12 mouse cellular contexts compared by ENCODE assay signal in the genomic region with DNA sequence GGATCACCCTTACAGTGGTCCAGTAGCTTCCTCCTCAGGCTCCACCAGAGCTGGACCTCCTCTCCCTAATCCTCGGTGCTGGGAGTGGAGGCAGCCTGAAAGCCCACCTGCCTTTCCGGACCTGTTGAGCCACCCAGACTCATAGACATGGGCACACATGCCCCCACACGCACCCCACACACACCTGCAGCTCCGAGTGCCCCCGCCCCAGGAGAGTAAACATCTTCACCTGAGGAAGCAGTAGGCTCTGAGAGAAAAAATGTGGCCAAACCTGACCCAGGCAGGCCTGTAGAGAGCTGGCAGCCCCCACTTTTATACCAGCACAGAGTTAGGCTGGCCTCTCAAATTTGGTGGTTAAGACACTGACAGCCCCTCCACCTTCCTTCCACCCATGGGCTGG. TPM values are rescaled to one million over a fixed set of nuclear protein-coding genes. Genes with fewer than 3 reads are reported as not detected.
A peak's percentile ranks its signal among the peaks of the same experiment; 100 is the strongest.
DNase-seq lines count a peak whose midpoint lies in the region; ATAC-seq and TF ChIP-seq lines count a peak whose summit lies in the region.
"Had no signal": no experiment of that assay in that cellular context is flagged by ENCODE, and none has a peak within 500 bp of the region (broad histone marks: within the 10 kb centered on the region; RNA-seq: fewer than 3 reads in every experiment).

No protein-coding gene starts in this region.

- no peak for TF ChIP-seq CTCF in lung, embryonic 14.5 days (IDR thresholded peaks at IDR 0.05; ENCODE audit: low read depth)
- TF ChIP-seq CTCF in stomach, postnatal 0 days (IDR thresholded peaks at IDR 0.05; ENCODE audit: low read depth): no peak

- H3K27ac ChIP-seq in midbrain, embryonic 11.5 days (ENCODE audit: low read depth, low read length): peak overlapping the region; percentile 91
- H3K27ac ChIP-seq in midbrain, embryonic 14.5 days (replicated peaks; ENCODE audit: low read depth, low read length): no peak overlapping the region
- peak overlapping the region; percentile 92 for H3K27ac ChIP-seq in forebrain, embryonic 13.5 days
- peak overlapping the region; percentile 96 for H3K27ac ChIP-seq in lung, embryonic 14.5 days (ENCODE audit: low read depth)
- peak overlapping the region; percentile 91 for H3K27ac ChIP-seq in stomach, postnatal 0 days (replicated peaks)
- H3K27ac ChIP-seq in kidney, embryonic 14.5 days (ENCODE audit: low read depth, low read length): no peak overlapping the region

- peak overlapping the region; percentile 59; the same call in 1 of the 2 replicates for H3K4me2 ChIP-seq in midbrain, embryonic 11.5 days
- H3K4me2 ChIP-seq in midbrain, embryonic 14.5 days (ENCODE audit: low read length): no peak overlapping the region
- H3K4me2 ChIP-seq in forebrain, embryonic 13.5 days: peak overlapping the region; percentile 81
- H3K4me2 ChIP-seq in lung, embryonic 14.5 days: peak overlapping the region; percentile 91
- H3K4me2 ChIP-seq in stomach, postnatal 0 days (replicated peaks; ENCODE audit: low read depth): no peak overlapping the region; the same call in 1 of the 2 replicates
- no peak overlapping the region for H3K4me2 ChIP-seq in kidney, embryonic 14.5 days (replicated peaks; ENCODE audit: low read depth, low read length)

- H3K9ac ChIP-seq in midbrain, embryonic 11.5 days (ENCODE audit: low read length): peak overlapping the region; percentile 25; the same call in 1 of the 2 replicates
- H3K9ac ChIP-seq in midbrain, embryonic 14.5 days (replicated peaks; ENCODE audit: low read length): no peak overlapping the region
- peak overlapping the region; percentile 71 for H3K9ac ChIP-seq in forebrain, embryonic 13.5 days
- no peak overlapping the region for H3K9ac ChIP-seq in lung, embryonic 14.5 days
- no peak overlapping the region for H3K9ac ChIP-seq in stomach, postnatal 0 days (ENCODE audit: low read length)
- H3K9ac ChIP-seq in kidney, embryonic 14.5 days (ENCODE audit: low read depth, low read length): no peak overlapping the region

- H3K36me3 ChIP-seq in midbrain, embryonic 11.5 days (ENCODE audit: control insufficient read depth, insufficient read depth, low read length): no peaks in the 10 kb centered on the region
- H3K36me3 ChIP-seq in midbrain, embryonic 14.5 days (ENCODE audit: control insufficient read depth, insufficient read depth, low read length): no peaks in the 10 kb centered on the region
- H3K36me3 ChIP-seq in forebrain, embryonic 13.5 days (ENCODE audit: poor library complexity, severe bottlenecking): no peaks in the 10 kb centered on the region
- no peaks in the 10 kb centered on the region for H3K36me3 ChIP-seq in lung, embryonic 14.5 days (ENCODE audit: insufficient read depth)
- no peaks in the 10 kb centered on the region for H3K36me3 ChIP-seq in stomach, postnatal 0 days (ENCODE audit: control insufficient read depth, insufficient read depth, low read length)
- H3K36me3 ChIP-seq in kidney, embryonic 14.5 days (ENCODE audit: control insufficient read depth, insufficient read depth, low read length): no peaks in the 10 kb centered on the region

- no peak for DNase-seq in midbrain, embryonic 11.5 days (ENCODE audit: low spot score, missing footprints)
- no peak for DNase-seq in midbrain, embryonic 14.5 days
- DNase-seq in lung, embryonic 14.5 days: peak; percentile 75
- DNase-seq in stomach, postnatal 0 days (ENCODE audit: low spot score): peak; percentile 73
- DNase-seq in cerebellum, postnatal 10 days: no peak
- DNase-seq in frontal cortex, postnatal 10 days (ENCODE audit: low spot score in 2 of 2): no peak
- DNase-seq: embryo, embryonic 11 days; heart, adult 11 months had no signal

- H3K27me3 ChIP-seq in midbrain, embryonic 11.5 days (ENCODE audit: control insufficient read depth, insufficient read depth, low read length): peaks cover 66% of the 10 kb centered on the region
- peaks cover 30% of the 10 kb centered on the region; the same call in 1 of the 2 replicates for H3K27me3 ChIP-seq in midbrain, embryonic 14.5 days (ENCODE audit: control insufficient read depth, insufficient read depth, low read length)
- H3K27me3 ChIP-seq in forebrain, embryonic 13.5 days: peaks cover 42% of the 10 kb centered on the region
- peaks cover 7% of the 10 kb centered on the region; the same call in 1 of the 2 replicates for H3K27me3 ChIP-seq in lung, embryonic 14.5 days (ENCODE audit: insufficient read depth, low read length)
- H3K27me3 ChIP-seq in stomach, postnatal 0 days (ENCODE audit: control insufficient read depth, insufficient read depth, low read length): no peaks in the 10 kb centered on the region
- peaks cover 18% of the 10 kb centered on the region for H3K27me3 ChIP-seq in kidney, embryonic 14.5 days (ENCODE audit: control insufficient read depth, insufficient read depth, low read length)

- H3K4me1 ChIP-seq in midbrain, embryonic 11.5 days (ENCODE audit: control insufficient read depth, insufficient read depth, low read length): peaks cover 80% of the 10 kb centered on the region
- H3K4me1 ChIP-seq in midbrain, embryonic 14.5 days (ENCODE audit: control insufficient read depth, insufficient read depth, low read length): peaks cover 49% of the 10 kb centered on the region
- H3K4me1 ChIP-seq in forebrain, embryonic 13.5 days: peaks cover 96% of the 10 kb centered on the region
- H3K4me1 ChIP-seq in lung, embryonic 14.5 days (ENCODE audit: insufficient read depth): peaks cover 58% of the 10 kb centered on the region
- peaks cover 20% of the 10 kb centered on the region for H3K4me1 ChIP-seq in stomach, postnatal 0 days (replicated peaks; ENCODE audit: control insufficient read depth, insufficient read depth)
- peaks cover 53% of the 10 kb centered on the region for H3K4me1 ChIP-seq in kidney, embryonic 14.5 days (ENCODE audit: control insufficient read depth, insufficient read depth, low read length)

- 42% methylated on average over 5 of the region's 5 CpGs for WGBS in midbrain, embryonic 11.5 days
- 45% methylated on average over 5 of the region's 5 CpGs for WGBS in midbrain, embryonic 14.5 days
- 37% methylated on average over 5 of the region's 5 CpGs for WGBS in forebrain, embryonic 13.5 days
- 62% methylated on average over 5 of the region's 5 CpGs for WGBS in lung, embryonic 14.5 days
- 59% methylated on average over 5 of the region's 5 CpGs for WGBS in stomach, postnatal 0 days
- 64% methylated on average over 5 of the region's 5 CpGs for WGBS in kidney, embryonic 14.5 days

- no peak for TF ChIP-seq EP300 in stomach, postnatal 0 days (optimal IDR thresholded peaks at IDR 0.05)

- no peaks in the 10 kb centered on the region for H3K9me3 ChIP-seq in midbrain, embryonic 11.5 days (ENCODE audit: control insufficient read depth, low read length)
- H3K9me3 ChIP-seq in midbrain, embryonic 14.5 days (ENCODE audit: control insufficient read depth, low read length): no peaks in the 10 kb centered on the region
- H3K9me3 ChIP-seq in forebrain, embryonic 13.5 days (replicated peaks): no peaks in the 10 kb centered on the region
- no peaks in the 10 kb centered on the region for H3K9me3 ChIP-seq in lung, embryonic 14.5 days (ENCODE audit: low read depth, low read length)
- H3K9me3 ChIP-seq in stomach, postnatal 0 days (ENCODE audit: control insufficient read depth, low read length): no peaks in the 10 kb centered on the region
- no peaks in the 10 kb centered on the region for H3K9me3 ChIP-seq in kidney, embryonic 14.5 days (ENCODE audit: control insufficient read depth, low read length)

- H3K4me3 ChIP-seq in midbrain, embryonic 11.5 days (ENCODE audit: low read depth, low read length): no peak overlapping the region
- H3K4me3 ChIP-seq in midbrain, embryonic 14.5 days (replicated peaks; ENCODE audit: low read depth, low read length): no peak overlapping the region
- H3K4me3 ChIP-seq in forebrain, embryonic 13.5 days: no peak overlapping the region
- H3K4me3 ChIP-seq in lung, embryonic 14.5 days (ENCODE audit: low read depth, low read length): peak overlapping the region; percentile 40; the same call in 1 of the 2 replicates
- no peak overlapping the region for H3K4me3 ChIP-seq in stomach, postnatal 0 days (ENCODE audit: low read depth, low read length)
- no peak overlapping the region for H3K4me3 ChIP-seq in kidney, embryonic 14.5 days (ENCODE audit: low read length)
- H3K4me3 ChIP-seq: myocyte had no signal

- ATAC-seq in midbrain, embryonic 11.5 days (ENCODE audit: low FRiP score): no peak
- ATAC-seq in midbrain, embryonic 14.5 days (ENCODE audit: low FRiP score, low TSS enrichment): no peak
- ATAC-seq in forebrain, embryonic 13.5 days: no peak
- ATAC-seq in lung, embryonic 14.5 days (ENCODE audit: insufficient read depth): peak; percentile 39
- peak; percentile 31; the same call in 1 of the 2 replicates for ATAC-seq in stomach, postnatal 0 days (ENCODE audit: low FRiP score, low TSS enrichment)
- ATAC-seq in kidney, embryonic 14.5 days (ENCODE audit: low FRiP score, low TSS enrichment): no peak
- ATAC-seq: inflammation-experienced regulatory T-cells, adult 6 months had no signal

RNA-seq across cellular contexts. Expression of gene Fgfr3, which starts 25.0 kb away (rescaled TPM):
- polyA plus RNA-seq in midbrain, embryonic 11.5 days (2014; fragmentation: Nextera tagmentation; extraction: Ambion mirVana): 61.8 and 68.0 TPM in 2 replicates
- polyA plus RNA-seq in midbrain, embryonic 14.5 days (2014; fragmentation: Nextera tagmentation; extraction: Ambion mirVana): 20.9 and 21.3 TPM in 2 replicates
- 59.5 and 81.3 TPM in 2 replicates for polyA plus RNA-seq in forebrain, embryonic 13.5 days (2015; fragmentation: Nextera tagmentation; extraction: Ambion mirVana)
- 51.0 and 52.5 TPM in 2 replicates for polyA plus RNA-seq in lung, embryonic 14.5 days (2014; fragmentation: Nextera tagmentation; extraction: Ambion mirVana)
- polyA plus RNA-seq in stomach, postnatal 0 days (2015; fragmentation: Nextera tagmentation; extraction: Ambion mirVana): 17.4 and 19.3 TPM in 2 replicates
- polyA plus RNA-seq in kidney, embryonic 14.5 days (2014; fragmentation: Nextera tagmentation; extraction: Ambion mirVana): 9.6 and 13.8 TPM in 2 replicates
- polyA plus RNA-seq: inflammation-experienced regulatory T-cells, adult 6 months had no signal

RNA-seq across cellular contexts. Expression of gene Tmem129, which starts 38.2 kb away (rescaled TPM):
- 36.0 and 37.4 TPM in 2 replicates for polyA plus RNA-seq in midbrain, embryonic 11.5 days (2014; fragmentation: Nextera tagmentation; extraction: Ambion mirVana)
- polyA plus RNA-seq in midbrain, embryonic 14.5 days (2014; fragmentation: Nextera tagmentation; extraction: Ambion mirVana): 29.4 and 31.1 TPM in 2 replicates
- polyA plus RNA-seq in forebrain, embryonic 13.5 days (2015; fragmentation: Nextera tagmentation; extraction: Ambion mirVana): 33.0 and 37.8 TPM in 2 replicates
- 38.3 and 39.7 TPM in 2 replicates for polyA plus RNA-seq in lung, embryonic 14.5 days (2014; fragmentation: Nextera tagmentation; extraction: Ambion mirVana)
- polyA plus RNA-seq in stomach, postnatal 0 days (2015; fragmentation: Nextera tagmentation; extraction: Ambion mirVana): 16.7 and 17.4 TPM in 2 replicates
- 32.3 and 37.7 TPM in 2 replicates for polyA plus RNA-seq in kidney, embryonic 14.5 days (2014; fragmentation: Nextera tagmentation; extraction: Ambion mirVana)

RNA-seq across cellular contexts. Expression of gene Tacc3, which starts 38.5 kb away (rescaled TPM):
- polyA plus RNA-seq in midbrain, embryonic 11.5 days (2014; fragmentation: Nextera tagmentation; extraction: Ambion mirVana): 277 and 307 TPM in 2 replicates
- 25.5 and 45.9 TPM in 2 replicates for polyA plus RNA-seq in midbrain, embryonic 14.5 days (2014; fragmentation: Nextera tagmentation; extraction: Ambion mirVana)
- 189 and 190 TPM in 2 replicates for polyA plus RNA-seq in forebrain, embryonic 13.5 days (2015; fragmentation: Nextera tagmentation; extraction: Ambion mirVana)
- polyA plus RNA-seq in lung, embryonic 14.5 days (2014; fragmentation: Nextera tagmentation; extraction: Ambion mirVana): 254 and 261 TPM in 2 replicates
- polyA plus RNA-seq in stomach, postnatal 0 days (2015; fragmentation: Nextera tagmentation; extraction: Ambion mirVana): 33.8 and 44.0 TPM in 2 replicates
- 175 and 205 TPM in 2 replicates for polyA plus RNA-seq in kidney, embryonic 14.5 days (2014; fragmentation: Nextera tagmentation; extraction: Ambion mirVana)

RNA-seq across cellular contexts. Expression of gene Slbp, which starts 44.1 kb away (rescaled TPM):
- 304 and 334 TPM in 2 replicates for polyA plus RNA-seq in midbrain, embryonic 11.5 days (2014; fragmentation: Nextera tagmentation; extraction: Ambion mirVana)
- 112 and 134 TPM in 2 replicates for polyA plus RNA-seq in midbrain, embryonic 14.5 days (2014; fragmentation: Nextera tagmentation; extraction: Ambion mirVana)
- polyA plus RNA-seq in forebrain, embryonic 13.5 days (2015; fragmentation: Nextera tagmentation; extraction: Ambion mirVana): 222 and 225 TPM in 2 replicates
- polyA plus RNA-seq in lung, embryonic 14.5 days (2014; fragmentation: Nextera tagmentation; extraction: Ambion mirVana): 265 and 275 TPM in 2 replicates
- polyA plus RNA-seq in stomach, postnatal 0 days (2015; fragmentation: Nextera tagmentation; extraction: Ambion mirVana): 84.0 and 87.3 TPM in 2 replicates
- polyA plus RNA-seq in kidney, embryonic 14.5 days (2014; fragmentation: Nextera tagmentation; extraction: Ambion mirVana): 261 TPM in 2 replicates

Comparison
In these comparisons a context has a peak if more than half of its experiments do, and no peak if none do; other contexts are left out.
1. H3K27ac ChIP-seq: peak in midbrain, embryonic 11.5 days (single experiment), forebrain, embryonic 13.5 days (single experiment), lung, embryonic 14.5 days (single experiment) and stomach, postnatal 0 days (single experiment); none in midbrain, embryonic 14.5 days (single experiment) and kidney, embryonic 14.5 days (single experiment).
2. H3K4me2 ChIP-seq: peak in midbrain, embryonic 11.5 days (single experiment), forebrain, embryonic 13.5 days (single experiment) and lung, embryonic 14.5 days (single experiment); none in midbrain, embryonic 14.5 days (single experiment), stomach, postnatal 0 days (single experiment) and kidney, embryonic 14.5 days (single experiment).
3. H3K9ac ChIP-seq: peak in midbrain, embryonic 11.5 days (single experiment) and forebrain, embryonic 13.5 days (single experiment); none in midbrain, embryonic 14.5 days (single experiment), lung, embryonic 14.5 days (single experiment), stomach, postnatal 0 days (single experiment) and kidney, embryonic 14.5 days (single experiment).
4. ATAC-seq: peak in lung, embryonic 14.5 days (single experiment) and stomach, postnatal 0 days (single experiment); none in midbrain, embryonic 11.5 days (single experiment), midbrain, embryonic 14.5 days (single experiment), forebrain, embryonic 13.5 days (single experiment) and kidney, embryonic 14.5 days (single experiment).
5. DNase-seq: peak in lung, embryonic 14.5 days (single experiment) and stomach, postnatal 0 days (single experiment); none in midbrain, embryonic 11.5 days (single experiment), midbrain, embryonic 14.5 days (single experiment), cerebellum, postnatal 10 days (0 of 2) and frontal cortex, postnatal 10 days (0 of 2).